Mouse (Mus musculus) MEL (cell line): ENCODE measurements at regions not wholly inside any gene's neighbourhood (a gene's known extent, or its start where the extent isn't known, plus 50 kb on each side); places are given as distances from the start of the nearest gene placed in this dataset.

Experiments
- DNase-seq: peaks from one replicate; pipeline ENCODE4 v3.0.0; 2011; ENCODE audit warnings: low read depth, low spot score
- H3K27ac ChIP-seq: 2 replicates; pipeline ENCODE4 v1.5.1; 2012; ENCODE audit warnings: low read depth, mild to moderate bottlenecking, control low read depth, low read length, moderate library complexity; ENCODE audit not compliant: control insufficient read depth
- H3K27me3 ChIP-seq, 2 experiments: fragments of 150-350 bp in 1 of 2; sonication (generic) in 1 of 2; 2 replicates each; pipeline ENCODE4 v1.6.1; 2012; ENCODE audit warnings: low read length in 2 of 2, mild to moderate bottlenecking in 2 of 2, improper control_type of control experiment in 1 of 2, moderate library complexity in 1 of 2; ENCODE audit not compliant: insufficient read depth in 2 of 2, control insufficient read depth in 1 of 2
- H3K36me3 ChIP-seq, 2 experiments: 2 replicates each; pipeline ENCODE4 v1.6.1; 2012 to 2014; ENCODE audit warnings: low read length in 2 of 2, improper control_type of control experiment in 1 of 2, inconsistent platforms in 1 of 2, mild to moderate bottlenecking in 1 of 2; ENCODE audit not compliant: insufficient read depth in 2 of 2, control insufficient read depth in 1 of 2
- H3K4me1 ChIP-seq, 2 experiments: fragments of 150-350 bp in 1 of 2; sonication (generic) in 1 of 2; 2 replicates each; pipeline ENCODE4 v1.6.1; 2012; ENCODE audit warnings: low read length in 2 of 2, improper control_type of control experiment in 1 of 2, mild to moderate bottlenecking in 1 of 2; ENCODE audit not compliant: insufficient read depth in 2 of 2, control insufficient read depth in 1 of 2
- H3K4me3 ChIP-seq, 2 experiments: fragments of 150-350 bp in 1 of 2; sonication (generic) in 1 of 2; 2 replicates each; pipeline ENCODE4 v1.5.1; 2012; ENCODE audit warnings: low read depth in 2 of 2, low read length in 2 of 2, mild to moderate bottlenecking in 2 of 2, moderate library complexity in 2 of 2, control low read depth in 1 of 2, improper control_type of control experiment in 1 of 2; ENCODE audit not compliant: control insufficient read depth in 1 of 2, insufficient read depth in 1 of 2
- H3K79me2 ChIP-seq: 2 replicates; pipeline ENCODE4 v1.6.1; 2012; ENCODE audit warnings: mild to moderate bottlenecking, low read length, moderate library complexity; ENCODE audit not compliant: control insufficient read depth, poor library complexity, insufficient read depth
- H3K9ac ChIP-seq: 2 replicates; pipeline ENCODE4 v1.6.1; 2012; ENCODE audit warnings: low read depth, mild to moderate bottlenecking, control low read depth, low read length, moderate library complexity; ENCODE audit not compliant: control insufficient read depth, poor library complexity, severe bottlenecking
- H3K9me3 ChIP-seq: fragments of 150-350 bp; sonication (generic); replicated peaks from 2 replicates; pipeline ENCODE4 v1.6.1; 2012; ENCODE audit warnings: mild to moderate bottlenecking, low read length, improper control_type of control experiment, moderate library complexity; ENCODE audit not compliant: insufficient read depth
- BHLHE40 ChIP-seq: IDR thresholded peaks from 2 replicates; pipeline ENCODE4 v1.6.1; 2012; ENCODE audit warnings: low read depth, mild to moderate bottlenecking, inconsistent platforms, low read length, improper control_type of control experiment, borderline replicate concordance
- CHD2 ChIP-seq: IDR thresholded peaks from 2 replicates; pipeline ENCODE4 v1.6.1; 2011; ENCODE audit warnings: low read length, improper control_type of control experiment
- E2F4 ChIP-seq: IDR thresholded peaks from 2 replicates; pipeline ENCODE4 v1.6.1; 2011; ENCODE audit warnings: low read depth, low read length, improper control_type of control experiment, borderline replicate concordance
- EP300 ChIP-seq, 2 experiments: IDR thresholded peaks; 2 replicates each; pipeline ENCODE4 v1.6.1; 2011; ENCODE audit warnings: improper control_type of control experiment in 2 of 2, low read length in 2 of 2, low read depth in 1 of 2, mild to moderate bottlenecking in 1 of 2
- ETS1 ChIP-seq: IDR thresholded peaks from 2 replicates; pipeline ENCODE4 v1.6.1; 2012; ENCODE audit warnings: low read depth, mild to moderate bottlenecking, inconsistent platforms, low read length, improper control_type of control experiment, moderate library complexity
- HCFC1 ChIP-seq: IDR thresholded peaks from 2 replicates; pipeline ENCODE4 v1.6.1; 2012; ENCODE audit warnings: low read depth, mild to moderate bottlenecking, inconsistent platforms, low read length, improper control_type of control experiment, moderate library complexity
- KAT2A ChIP-seq: conservative IDR thresholded peaks from 2 replicates; pipeline ENCODE4 v1.6.1; 2012; ENCODE audit warnings: low read depth, low read length, improper control_type of control experiment, inconsistent platforms
- MAX ChIP-seq: IDR thresholded peaks from 2 replicates; pipeline ENCODE4 v1.6.1; 2011; ENCODE audit warnings: low read length, improper control_type of control experiment
- MEF2A ChIP-seq: IDR thresholded peaks from 2 replicates; pipeline ENCODE4 v1.6.1; 2014; ENCODE audit warnings: low read depth, mild to moderate bottlenecking, inconsistent platforms, low read length, improper control_type of control experiment; ENCODE audit not compliant: poor library complexity, insufficient replicate concordance, severe bottlenecking; ENCODE audit errors: extremely low read depth
- MXI1 ChIP-seq: IDR thresholded peaks from 2 replicates; pipeline ENCODE4 v1.6.1; 2011; ENCODE audit warnings: mild to moderate bottlenecking, low read depth, low read length, improper control_type of control experiment
- MYB ChIP-seq: IDR thresholded peaks from 2 replicates; pipeline ENCODE4 v1.6.1; 2011; ENCODE audit warnings: mild to moderate bottlenecking, low read depth, low read length, improper control_type of control experiment
- MYC ChIP-seq: IDR thresholded peaks from 2 replicates; pipeline ENCODE4 v1.6.1; 2011; ENCODE audit warnings: low read depth, mild to moderate bottlenecking, low read length, improper control_type of control experiment, moderate library complexity
- POLR2A ChIP-seq, 2 experiments: IDR thresholded peaks; 2 replicates each; pipeline ENCODE4 v1.6.1; 2011 to 2012; ENCODE audit warnings: low read length in 2 of 2, mild to moderate bottlenecking in 2 of 2, control low read depth in 1 of 2, improper control_type of control experiment in 1 of 2, low read depth in 1 of 2, moderate library complexity in 1 of 2; ENCODE audit not compliant: control insufficient read depth in 1 of 2, insufficient read depth in 1 of 2, poor library complexity in 1 of 2
- POLR2AphosphoS2 ChIP-seq: IDR thresholded peaks from 2 replicates; pipeline ENCODE4 v1.6.1; 2011; ENCODE audit warnings: low read length, improper control_type of control experiment
- TAL1 ChIP-seq: IDR thresholded peaks from 2 replicates; pipeline ENCODE4 v1.6.1; 2012; ENCODE audit warnings: mild to moderate bottlenecking, inconsistent platforms, low read length, moderate library complexity, mixed read lengths
- TCF12 ChIP-seq: IDR thresholded peaks from 2 replicates; pipeline ENCODE4 v1.6.1; 2014; ENCODE audit warnings: low read depth, mild to moderate bottlenecking, inconsistent platforms, low read length, improper control_type of control experiment, moderate library complexity
- USF1 ChIP-seq: IDR thresholded peaks from 2 replicates; pipeline ENCODE4 v1.6.1; 2014; ENCODE audit warnings: low read depth, mild to moderate bottlenecking, inconsistent platforms, low read length, improper control_type of control experiment, moderate library complexity
- ZKSCAN1 ChIP-seq: IDR thresholded peaks from 2 replicates; pipeline ENCODE4 v1.6.1; 2012; ENCODE audit warnings: low read depth, mild to moderate bottlenecking, inconsistent platforms, low read length, improper control_type of control experiment, moderate library complexity
- ZMIZ1 ChIP-seq: IDR thresholded peaks from 2 replicates; pipeline ENCODE4 v1.6.1; 2012; ENCODE audit warnings: low read depth, mild to moderate bottlenecking, inconsistent platforms, low read length, improper control_type of control experiment, moderate library complexity

DNA sequence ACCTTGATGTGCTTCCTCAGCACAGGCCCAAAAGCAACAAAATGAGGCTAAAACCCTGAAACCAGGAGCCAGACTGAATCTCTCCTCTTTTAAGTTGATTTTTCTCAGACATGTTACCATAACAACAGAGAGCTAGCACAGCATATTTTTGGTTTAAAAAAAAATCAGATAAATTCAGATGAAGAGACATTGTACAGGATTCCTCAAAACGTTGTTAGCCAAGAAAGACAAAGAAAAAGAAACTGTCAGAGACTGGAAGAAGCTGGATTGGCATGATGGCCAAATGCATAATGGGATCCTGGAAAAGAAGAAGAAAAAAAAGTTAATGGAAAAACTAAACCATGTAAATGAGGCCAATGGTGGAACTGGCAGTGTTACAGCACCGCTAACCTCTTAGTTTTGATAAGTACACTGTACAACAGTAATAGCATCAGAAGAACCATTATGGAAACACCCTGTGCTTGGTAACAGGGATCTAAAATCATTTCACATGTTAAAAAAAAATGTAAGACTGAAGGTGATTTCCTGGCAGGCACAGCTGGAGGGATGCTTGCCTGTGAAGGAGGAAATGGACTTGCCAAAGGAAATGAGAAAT, 529.7 kb upstream of the Arid1b start:
- no peaks in the 10 kb centered on the region for H3K36me3 ChIP-seq
- no peak overlapping the region for H3K4me3 ChIP-seq
- H3K27me3 ChIP-seq: peaks cover 3% of the 10 kb centered on the region in 2 experiments; a peak in 3 of 4 replicates
- DNase-seq: no peak
- no peaks in the 10 kb centered on the region for H3K79me2 ChIP-seq
- no peak overlapping the region for H3K9ac ChIP-seq
- TF ChIP-seq ZMIZ1 (no peak), BHLHE40 (no peak), CHD2 (no peak), MAX (no peak), E2F4 (no peak), ETS1 (no peak)
- no peak overlapping the region for H3K27ac ChIP-seq
- H3K4me1 ChIP-seq: no peaks in the 10 kb centered on the region
- no peaks in the 10 kb centered on the region for H3K9me3 ChIP-seq

DNA sequence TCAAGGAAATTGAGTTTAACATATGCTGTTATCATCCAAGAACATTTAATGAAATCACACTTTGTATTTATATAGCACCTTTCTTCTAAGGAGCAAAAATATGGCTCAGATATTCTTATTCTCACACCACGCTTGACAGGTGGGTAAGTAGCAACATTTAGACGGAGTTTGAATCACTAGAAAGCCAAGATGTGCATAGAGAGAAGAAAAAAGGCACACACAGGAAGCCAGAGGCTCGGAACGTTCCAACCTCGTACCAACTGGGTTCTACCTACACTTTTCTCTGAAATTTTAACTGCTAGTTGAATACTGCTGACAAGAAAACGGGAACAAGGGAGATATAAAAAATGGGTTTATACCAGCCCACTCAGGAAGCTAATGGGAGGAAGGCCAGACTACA, 528.4 kb upstream of the Arid1b start:
- Histone ChIP-seq H3K27me3 (peaks cover 3% of the 10 kb centered on the region in 2 experiments; a peak in 3 of 4 replicates), H3K4me1 (no peaks in the 10 kb centered on the region), H3K9me3 (no peaks in the 10 kb centered on the region), H3K9ac (no peak overlapping the region), H3K36me3 (no peaks in the 10 kb centered on the region), H3K27ac (no peak overlapping the region), H3K79me2 (no peaks in the 10 kb centered on the region), H3K4me3 (no peak overlapping the region)
- DNase-seq: no peak
- no peak for TF ChIP-seq ZMIZ1
- no peak for TF ChIP-seq USF1
- no peak for TF ChIP-seq MXI1
- no peak for TF ChIP-seq MAX
- no peak for TF ChIP-seq ZKSCAN1
- TF ChIP-seq HCFC1: no peak
- TF ChIP-seq POLR2AphosphoS2: no peak
- no peak for TF ChIP-seq MYC
- TF ChIP-seq CHD2: no peak
- TF ChIP-seq EP300 (IDR thresholded peaks at IDR 0.05; ENCODE audit: low read depth in 1 of 2, low read length in 2 of 2): no peak
- no peak for TF ChIP-seq ETS1
- no peak for TF ChIP-seq POLR2A (IDR thresholded peaks at IDR 0.05; ENCODE audit: control insufficient read depth in 1 of 2, insufficient read depth in 1 of 2, low read depth in 1 of 2, low read length in 2 of 2, poor library complexity in 1 of 2)
- TF ChIP-seq MEF2A: no peak
- TF ChIP-seq KAT2A: no peak
- TF ChIP-seq MYB: no peak
- no peak for TF ChIP-seq TCF12
- no peak for TF ChIP-seq TAL1
